Mouse (Mus musculus) megakaryocyte progenitor cell, adult 5-6 weeks (primary cell): ENCODE measurements at regions not wholly inside any gene's neighbourhood (a gene's known extent, or its start where the extent isn't known, plus 50 kb on each side); places are given as distances from the start of the nearest gene placed in this dataset.
A peak's percentile ranks its signal among the peaks of the same experiment; 100 is the strongest.

Source experiments
- ATAC-seq: replicated peaks from 2 replicates; pipeline ENCODE4 v1.8.0; 2016; ENCODE audit warnings: mild to moderate bottlenecking, moderate TSS enrichment, inconsistent platforms; ENCODE audit not compliant: poor library complexity

GRCm38 (mm10) chr10:37192661-37193060 is 53.9 kb upstream of the Marcks start:
- 0 out of 2 replicates have a peak, but pooled peaks have one; percentile 24 for ATAC-seq

GRCm38 (mm10) chr10:37190092-37190491 is 51.4 kb upstream of the Marcks start:
- ATAC-seq: peak; percentile 77
